Mouse (Mus musculus) stomach, embryonic 16.5 days (tissue): Measurements from ENCODE around the gene Rap1gap2. TPM values are rescaled to one million over a fixed set of nuclear protein-coding genes. Genes with fewer than 3 reads are reported as not detected.

Experiments used
- ATAC-seq: fragments of 200-750 bp; cut with Nextera tagmentation; 2 replicates; pipeline ENCODE4 v1.8.0; 2017; ENCODE audit warnings: moderate number of reproducible peaks, moderate TSS enrichment; ENCODE audit not compliant: insufficient read depth, low FRiP score
- H3K27ac ChIP-seq: fragments of 300-500 bp; sonication (generic); 2 replicates; pipeline ENCODE4 v1.5.1; 2014; ENCODE audit warnings: low read length
- H3K27me3 ChIP-seq: fragments of 300-500 bp; sonication (generic); 2 replicates; pipeline ENCODE4 v1.6.1; 2014; ENCODE audit warnings: low read length, control low read depth, mixed read lengths; ENCODE audit not compliant: control insufficient read depth, insufficient read depth
- H3K36me3 ChIP-seq: fragments of 300-500 bp; sonication (generic); 2 replicates; pipeline ENCODE4 v1.6.1; 2014; ENCODE audit warnings: low read length; ENCODE audit not compliant: control insufficient read depth, insufficient read depth
- H3K4me1 ChIP-seq: fragments of 300-500 bp; sonication (generic); 2 replicates; pipeline ENCODE4 v1.6.1; 2014; ENCODE audit warnings: low read length, control low read depth, mixed read lengths; ENCODE audit not compliant: control insufficient read depth, insufficient read depth
- H3K4me2 ChIP-seq: fragments of 300-500 bp; sonication (generic); 2 replicates; pipeline ENCODE4 v1.6.1; 2014; ENCODE audit warnings: low read depth, low read length, mixed read lengths
- H3K4me3 ChIP-seq: fragments of 300-500 bp; sonication (generic); replicated peaks from 2 replicates; pipeline ENCODE4 v1.5.1; 2014; ENCODE audit warnings: mild to moderate bottlenecking, low read length
- H3K9ac ChIP-seq: fragments of 300-500 bp; sonication (generic); 2 replicates; pipeline ENCODE4 v1.6.1; 2014; ENCODE audit warnings: low read length
- H3K9me3 ChIP-seq: fragments of 300-500 bp; sonication (generic); replicated peaks from 2 replicates; pipeline ENCODE4 v1.6.1; 2016; ENCODE audit warnings: low read length, control low read depth; ENCODE audit not compliant: control insufficient read depth
- WGBS: fragments of 180-500 bp; shearing (Covaris S2); extraction: QIAGEN DNeasy Blood & Tissue Kit; methylation state at CpG from one replicate; pipeline ENCODE4 v1.1.7; 2014; 5-methylcytosine and 5-hydroxymethylcytosine counted together
- polyA plus RNA-seq: library from polyadenylated mRNA; unstranded; fragments of >200 nt; fragmentation: Nextera tagmentation; extraction: Ambion mirVana; gene quantifications from 2 replicates; pipeline ENCODE4 v1.2.1, GENCODE M21; 2015

Gene Rap1gap2
- polyA plus RNA-seq, 1 experiment from 2014 or later, result 11.8 TPM

GRCm38 (mm10) chr11:74379166-74379873 is 231.4 kb downstream of the Rap1gap2 start:
- H3K4me2 ChIP-seq, result no peak overlapping the region
- H3K27me3 ChIP-seq, result no peaks in the 10 kb centered on the region
- no peaks in the 10 kb centered on the region for H3K9me3 ChIP-seq
- no peak overlapping the region for H3K9ac ChIP-seq
- no peaks in the 10 kb centered on the region for H3K36me3 ChIP-seq
- no peak overlapping the region for H3K4me3 ChIP-seq
- H3K27ac ChIP-seq, result no peak overlapping the region
- WGBS, result 45% methylated on average over 4 of the region's 4 CpGs
- ATAC-seq, result no peak
- no peaks in the 10 kb centered on the region for H3K4me1 ChIP-seq

DNA sequence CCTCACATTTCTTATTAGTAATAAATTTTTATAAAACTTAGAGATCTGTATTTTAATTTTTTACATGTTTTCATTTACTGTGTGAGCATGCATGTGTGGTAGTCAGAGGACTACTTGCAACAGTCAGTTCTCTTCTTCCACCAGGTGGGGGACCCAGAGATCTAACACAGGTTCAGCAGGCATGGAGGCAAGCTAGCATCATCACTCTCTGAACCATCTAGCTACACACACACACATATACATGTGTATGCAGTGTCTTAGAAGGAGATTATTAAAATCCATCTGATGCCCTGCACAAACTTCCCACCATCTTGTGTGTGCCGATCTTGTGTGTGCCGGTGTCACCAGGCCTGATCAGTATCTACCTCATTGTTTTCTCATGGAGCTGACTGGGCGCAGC is 233.9 kb downstream of the Rap1gap2 start:
- WGBS, result 74% methylated on average over 3 of the region's 3 CpGs
- Histone ChIP-seq H3K9ac (no peak overlapping the region), H3K27ac (no peak overlapping the region), H3K27me3 (no peaks in the 10 kb centered on the region), H3K4me3 (no peak overlapping the region), H3K4me2 (no peak overlapping the region), H3K9me3 (no peaks in the 10 kb centered on the region), H3K36me3 (no peaks in the 10 kb centered on the region), H3K4me1 (no peaks in the 10 kb centered on the region)
- ATAC-seq, result peak; percentile 68; the same call in 1 of the 2 replicates

DNA sequence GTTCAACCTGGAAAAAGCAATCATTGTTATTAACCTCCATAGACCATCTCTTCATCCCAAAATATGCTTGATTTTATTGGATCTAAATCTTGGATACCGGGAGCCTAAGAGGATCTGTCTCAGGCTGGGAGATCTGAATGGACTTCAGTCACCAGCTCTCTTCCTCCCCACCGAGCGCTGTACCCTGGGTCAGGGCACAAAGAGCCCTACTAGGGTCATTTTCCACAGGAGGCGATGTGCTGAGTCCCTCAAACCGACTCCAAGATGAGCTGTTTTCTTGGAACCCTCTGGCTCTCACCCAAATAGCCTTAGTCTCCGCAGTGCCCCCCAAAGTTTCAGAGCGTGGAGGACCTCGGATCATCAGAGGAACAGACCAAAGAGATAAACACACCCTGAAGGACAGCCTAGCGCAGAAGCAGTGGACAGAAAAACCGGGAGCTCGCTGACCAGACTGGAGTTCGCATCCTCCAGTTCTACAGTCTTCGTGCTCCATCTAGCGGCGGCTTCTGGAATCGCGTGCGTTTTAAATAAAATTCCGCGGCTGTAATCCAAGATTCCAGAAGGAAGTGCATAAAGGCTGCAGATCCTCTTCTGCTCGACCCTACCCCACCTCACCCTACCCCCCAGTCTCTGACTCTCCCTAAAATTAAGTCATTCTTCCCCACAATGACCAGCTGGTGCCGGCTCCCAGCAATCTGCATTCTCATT is 239.2 kb downstream of the Rap1gap2 start:
- H3K27me3 ChIP-seq, result peaks cover 5% of the 10 kb centered on the region; the same call in 1 of the 2 replicates
- H3K36me3 ChIP-seq, result no peaks in the 10 kb centered on the region
- H3K27ac ChIP-seq, result no peak overlapping the region
- H3K4me2 ChIP-seq, result no peak overlapping the region
- WGBS, result 11% methylated on average over 22 of the region's 22 CpGs
- no peaks in the 10 kb centered on the region; the same call in 1 of the 2 replicates for H3K9me3 ChIP-seq
- H3K4me3 ChIP-seq, result no peak overlapping the region
- ATAC-seq, result peak; percentile 50; the same call in 1 of the 2 replicates
- no peaks in the 10 kb centered on the region for H3K4me1 ChIP-seq
- H3K9ac ChIP-seq, result peak overlapping the region; percentile 52; the same call in 1 of the 2 replicates

DNA sequence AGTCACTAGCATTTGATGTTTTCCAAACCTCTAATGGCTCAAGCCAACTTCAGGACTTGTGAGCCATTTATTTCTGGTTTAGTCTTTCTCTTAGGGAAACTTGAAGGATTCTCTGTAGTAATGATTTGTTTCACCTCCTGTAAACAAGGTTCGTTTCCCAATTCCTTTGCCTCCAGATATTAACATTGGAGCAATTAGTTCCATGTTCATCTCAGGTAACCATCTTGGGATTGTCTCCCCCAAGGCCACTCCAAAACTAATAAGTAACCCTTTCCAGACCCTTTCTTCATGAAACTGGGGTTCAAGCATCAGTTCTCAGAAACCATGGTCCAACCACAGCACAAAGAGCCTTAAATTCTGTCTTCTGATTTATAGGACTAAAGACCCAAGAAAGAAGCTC is 248.9 kb downstream of the Rap1gap2 start, which contains the start of gene Olfr412:
TSS of gene Olfr412 (plus strand) at position 301 of the 400 bp plus-strand sequence.
- no peak within 1 kb of the TSS for H3K4me2 ChIP-seq
- no peak within 1 kb of the TSS for H3K4me3 ChIP-seq
- ATAC-seq, result no peak
- H3K9ac ChIP-seq, result no peak within 1 kb of the TSS
- no peaks in the 10 kb centered on the region for H3K4me1 ChIP-seq
- H3K27ac ChIP-seq, result no peak within 1 kb of the TSS
- H3K9me3 ChIP-seq, result peaks cover 4% of the 10 kb centered on the region; the same call in 1 of the 2 replicates
- H3K27me3 ChIP-seq, result no peaks in the 10 kb centered on the region
- H3K36me3 ChIP-seq, result no peaks in the 10 kb centered on the region
- 83% methylated on average over 1 of the region's 1 CpGs for WGBS

- no peaks in the 10 kb centered on the region for H3K4me1 ChIP-seq
- no peak within 1 kb of the TSS for H3K9ac ChIP-seq
- H3K9me3 ChIP-seq, result no peaks in the 10 kb centered on the region
- ATAC-seq, result no peak
- H3K36me3 ChIP-seq, result no peaks in the 10 kb centered on the region
- H3K27ac ChIP-seq, result no peak within 1 kb of the TSS
- no peak within 1 kb of the TSS for H3K4me3 ChIP-seq
- H3K4me2 ChIP-seq, result no peak within 1 kb of the TSS
- 80% methylated on average over 3 of the region's 3 CpGs for WGBS
- H3K27me3 ChIP-seq, result no peaks in the 10 kb centered on the region
Observed at GRCm38 (mm10) chr11:74352550-74352949, 258.2 kb downstream of the Rap1gap2 start, which contains the start of gene Olfr411. TSS of gene Olfr411 (minus strand) at chr11:74352650.

DNA sequence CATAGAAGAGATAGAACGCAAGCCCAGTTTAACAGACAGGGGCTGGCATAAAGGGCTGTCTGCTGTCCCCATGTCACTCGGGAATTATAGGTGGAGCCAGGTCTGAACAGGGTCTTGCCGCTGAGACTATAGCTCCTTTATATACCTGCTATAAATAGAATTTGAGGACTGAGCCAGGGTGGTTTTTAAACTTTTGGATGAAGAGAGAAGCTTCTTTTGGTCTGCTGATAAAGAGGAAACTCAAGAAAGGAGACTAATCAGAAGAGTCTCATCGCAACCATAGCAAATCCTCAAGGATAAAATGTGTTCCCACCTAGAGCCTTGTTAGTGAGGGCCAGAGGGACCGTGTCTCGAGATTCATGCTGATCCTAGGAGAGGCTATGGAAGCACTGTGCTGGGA is 272.8 kb downstream of the Rap1gap2 start, which contains the start of gene Olfr410:
TSS of gene Olfr410 (minus strand) at position 101 of the 400 bp plus-strand sequence.
- WGBS, result 78% methylated on average over 6 of the region's 6 CpGs
- H3K36me3 ChIP-seq, result no peaks in the 10 kb centered on the region
- no peak for ATAC-seq
- H3K4me2 ChIP-seq, result no peak within 1 kb of the TSS
- H3K9me3 ChIP-seq, result no peaks in the 10 kb centered on the region
- H3K9ac ChIP-seq, result no peak within 1 kb of the TSS
- no peaks in the 10 kb centered on the region for H3K27me3 ChIP-seq
- H3K27ac ChIP-seq, result no peak within 1 kb of the TSS
- no peaks in the 10 kb centered on the region for H3K4me1 ChIP-seq
- no peak within 1 kb of the TSS for H3K4me3 ChIP-seq

Other genes starting within 250 kb of the Rap1gap2 start
- not detected in 2 replicates for gene Olfr412, start 248.8 kb downstream of the Rap1gap2 start, polyA plus RNA-seq
- 0.37 and 0.41 TPM in 2 replicates for gene Ccdc92b, start 8.7 kb upstream of the Rap1gap2 start, polyA plus RNA-seq
- gene Cluh, start 38.6 kb upstream of the Rap1gap2 start, polyA plus RNA-seq, result 41.3 and 42.5 TPM in 2 replicates
- 30.9 and 35.7 TPM in 2 replicates for gene Pafah1b1, start 113.8 kb upstream of the Rap1gap2 start, polyA plus RNA-seq
- 39.6 and 41.8 TPM in 2 replicates for gene Mettl16, start 159.9 kb upstream of the Rap1gap2 start, polyA plus RNA-seq
- gene Mnt, start 220.0 kb upstream of the Rap1gap2 start, polyA plus RNA-seq, result 2.5 and 3.2 TPM in 2 replicates